Mouse (Mus musculus): ENCODE measurements at regions not wholly inside any gene's neighbourhood (a gene's known extent, or its start where the extent isn't known, plus 50 kb on each side); places are given as distances from the start of the nearest gene placed in this dataset.

GRCm38 (mm10) chr7:83161226-83161625, 294.1 kb downstream of the Mex3b start:
- no peak for DNase-seq (ENCODE audit: low spot score in 2 of 2)

GRCm38 (mm10) chr7:83162868-83163267, 295.7 kb downstream of the Mex3b start:
- no peak for DNase-seq (ENCODE audit: low spot score in 2 of 2)

DNA sequence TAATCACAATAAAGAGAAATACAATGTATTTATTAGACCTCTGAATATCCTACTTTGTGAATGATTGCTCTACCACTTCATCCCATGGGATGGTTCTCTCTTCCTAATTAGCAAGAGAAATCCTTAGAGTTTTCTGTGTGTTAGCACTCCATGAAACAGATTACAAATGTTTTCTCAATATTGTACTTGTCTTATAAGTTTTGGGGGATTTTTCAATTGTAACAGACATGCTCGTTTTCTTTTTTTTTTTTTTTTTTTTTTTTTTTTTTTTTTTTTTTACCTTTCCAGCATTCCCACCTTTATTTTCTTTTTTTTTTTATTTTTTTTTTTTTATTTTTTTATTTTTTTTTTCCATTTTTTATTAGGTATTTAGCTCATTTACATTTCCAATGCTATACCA, 312.3 kb downstream of the Mex3b start:
- no peak for DNase-seq (ENCODE audit: low spot score in 2 of 2)

GRCm38 (mm10) chr7:83186341-83186740, 319.2 kb downstream of the Mex3b start:
- no peak for DNase-seq (ENCODE audit: low spot score in 2 of 2)

GRCm38 (mm10) chr7:83195896-83196537, 328.9 kb downstream of the Mex3b start:
- no peak for DNase-seq (ENCODE audit: low spot score in 2 of 2)

GRCm38 (mm10) chr7:83197490-83197889, 330.4 kb downstream of the Mex3b start:
- no peak for DNase-seq (ENCODE audit: low spot score in 2 of 2)

- DNase-seq (ENCODE audit: low spot score in 2 of 2) = no peak
These were observed 334.1 kb downstream of the Mex3b start for GRCm38 (mm10) chr7:83201126-83201686.

- peak in 1 of 2 experiments; percentile 2 for DNase-seq (ENCODE audit: low spot score in 2 of 2)
These were observed 334.8 kb downstream of the Mex3b start for GRCm38 (mm10) chr7:83201768-83202493.

- no peak for DNase-seq (ENCODE audit: low spot score in 2 of 2)
These were observed 336.3 kb downstream of the Mex3b start for GRCm38 (mm10) chr7:83203311-83204012.

GRCm38 (mm10) chr7:83204013-83204365, 336.9 kb downstream of the Mex3b start:
- no peak for DNase-seq (ENCODE audit: low spot score in 2 of 2)

DNA sequence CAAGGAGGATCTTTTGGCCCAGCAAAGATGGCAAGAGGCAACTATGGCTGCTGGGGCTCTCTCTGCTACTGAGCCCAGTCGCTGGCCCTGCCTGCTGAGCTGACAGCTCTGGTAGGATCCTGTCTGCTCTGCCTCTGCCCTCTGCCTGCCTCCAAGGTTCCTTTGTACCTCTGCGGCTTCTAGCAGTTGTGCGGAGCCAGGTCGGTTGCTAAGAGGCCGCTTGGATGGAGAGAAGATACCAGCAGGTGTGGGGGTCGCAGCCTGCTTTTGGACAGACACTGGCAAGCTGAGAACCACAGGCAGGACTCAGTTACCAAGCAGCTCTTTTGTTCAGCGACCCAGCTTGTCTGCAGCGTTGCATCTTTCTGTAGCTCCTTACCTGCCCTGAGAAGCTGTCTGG, 337.6 kb downstream of the Mex3b start:
- DNase-seq (ENCODE audit: low spot score in 2 of 2) = no peak

GRCm38 (mm10) chr7:83206999-83207398, 339.9 kb downstream of the Mex3b start:
- no peak for DNase-seq (ENCODE audit: low spot score in 2 of 2)

- no peak for DNase-seq (ENCODE audit: low spot score in 2 of 2)
These were observed 344.5 kb downstream of the Mex3b start for GRCm38 (mm10) chr7:83211611-83212010.

GRCm38 (mm10) chr7:83222029-83222722, 355.0 kb downstream of the Mex3b start:
- no peak for DNase-seq (ENCODE audit: low spot score in 2 of 2)

- no peak for DNase-seq (ENCODE audit: low spot score in 2 of 2)
These were observed 357.2 kb upstream of the Tmc3 start for GRCm38 (mm10) chr7:83227262-83228108.

DNA sequence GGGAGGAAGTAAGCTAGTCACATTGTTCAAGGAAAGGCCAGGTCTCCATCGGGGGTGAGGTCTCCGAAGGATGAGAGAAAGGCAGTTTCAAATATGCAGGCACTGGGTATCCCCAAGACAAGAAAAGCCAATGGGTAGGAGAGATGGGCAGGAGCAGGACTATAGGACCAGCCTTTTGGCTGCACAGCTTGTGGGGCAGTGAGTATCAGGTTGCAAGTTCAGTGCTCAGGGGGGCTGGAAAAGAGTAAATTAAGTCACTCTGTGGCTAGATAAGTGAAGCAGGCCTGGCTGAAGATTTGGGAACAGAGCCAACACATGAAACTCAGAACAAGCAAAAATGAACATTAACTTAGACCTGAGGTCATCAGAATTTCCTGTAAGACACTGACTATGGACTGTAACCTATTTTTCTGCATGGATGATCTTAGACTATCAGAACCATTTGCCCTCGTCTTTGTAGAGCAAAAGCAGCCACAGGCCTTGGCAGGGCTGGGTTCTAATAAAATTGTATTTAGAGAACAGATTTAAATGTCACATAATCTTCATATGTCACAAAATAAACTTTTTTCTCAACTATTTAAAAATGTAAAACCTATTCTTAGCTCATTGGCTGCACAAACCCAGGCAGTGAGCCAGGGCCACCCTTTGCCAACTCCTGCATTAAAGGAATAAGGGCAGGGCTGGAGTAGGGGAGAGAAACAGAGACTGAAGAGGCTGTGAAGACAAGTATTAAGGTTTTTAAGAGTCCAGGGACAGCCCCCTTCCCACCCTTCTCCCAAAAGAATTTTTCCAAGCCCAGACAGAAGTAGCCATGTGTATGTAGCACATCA, 354.0 kb upstream of the Tmc3 start:
- no peak for DNase-seq (ENCODE audit: low spot score in 2 of 2)

GRCm38 (mm10) chr7:83235659-83236058, 349.1 kb upstream of the Tmc3 start:
- no peak for DNase-seq (ENCODE audit: low spot score in 2 of 2)

DNA sequence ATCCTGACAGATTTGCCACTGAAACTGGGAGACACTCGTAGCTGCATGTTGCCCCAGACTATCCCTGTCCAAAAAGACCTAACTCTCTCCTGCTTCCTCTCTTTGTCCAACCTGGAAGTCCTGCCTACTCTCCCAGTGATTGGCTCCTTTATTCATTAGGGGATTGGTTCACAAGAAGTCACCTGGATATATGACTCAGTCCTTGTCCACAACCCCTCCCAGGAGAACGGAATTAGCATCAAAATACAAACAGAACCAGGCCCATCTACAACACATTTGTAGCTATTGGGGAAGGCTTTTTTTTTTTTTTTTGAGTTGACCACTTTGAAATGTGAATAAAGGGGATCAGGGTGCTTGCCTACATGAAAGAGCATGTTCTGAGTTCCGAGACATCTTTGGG, 347.4 kb upstream of the Tmc3 start:
- no peak for DNase-seq (ENCODE audit: low spot score in 2 of 2)

DNA sequence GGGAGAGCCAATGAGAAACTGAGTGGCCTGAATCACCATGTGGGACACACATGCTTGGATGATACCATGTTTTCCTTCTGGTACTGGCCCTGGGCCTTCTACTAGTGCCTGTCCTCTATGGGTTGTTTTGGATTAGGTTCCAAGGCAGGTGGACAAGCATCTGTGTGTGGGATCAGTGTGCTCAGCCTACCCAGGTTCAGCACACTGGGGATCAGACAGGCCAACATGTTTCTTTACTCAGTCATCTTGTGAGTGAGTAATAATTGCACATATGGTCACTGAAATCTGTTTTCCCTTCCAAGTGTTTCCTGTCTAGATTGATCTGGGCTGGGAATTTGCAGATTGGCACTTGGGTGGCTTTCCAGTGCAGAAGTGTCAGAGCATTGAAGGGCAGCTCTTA, 346.6 kb upstream of the Tmc3 start:
- no peak for DNase-seq (ENCODE audit: low spot score in 2 of 2)

DNA sequence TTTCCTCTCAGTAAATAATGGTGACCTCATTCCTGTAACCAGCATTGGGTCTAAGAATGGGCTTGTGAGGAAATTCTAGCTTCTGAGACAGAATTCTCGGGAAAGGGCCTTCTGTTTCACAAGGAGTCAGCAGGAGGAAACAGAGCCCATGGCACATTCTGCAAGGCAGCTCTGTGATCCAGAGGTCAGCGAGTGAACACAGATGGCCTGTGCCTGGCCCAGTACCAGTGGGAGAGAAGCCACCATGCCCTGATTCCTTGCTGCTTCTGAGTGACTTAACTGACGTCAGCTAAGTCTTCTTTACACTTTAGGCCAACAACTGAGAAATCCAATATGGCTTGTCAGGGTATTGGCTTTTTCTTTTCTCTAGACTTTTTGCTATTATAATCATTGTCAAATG, 342.5 kb upstream of the Tmc3 start:
- peak in 1 of 2 experiments; percentile 5 for DNase-seq (ENCODE audit: low spot score in 2 of 2)

Measured in urinary bladder, adult 18-20 months (tissue).